Mouse (Mus musculus): ENCODE data around the gene Fam222b. TPM values are rescaled to one million over a fixed set of nuclear protein-coding genes. Genes with fewer than 3 reads are reported as not detected.

Fam222b gene
- polyA plus RNA-seq, 1 experiment from 2014 or later: 5.9 TPM

DNA sequence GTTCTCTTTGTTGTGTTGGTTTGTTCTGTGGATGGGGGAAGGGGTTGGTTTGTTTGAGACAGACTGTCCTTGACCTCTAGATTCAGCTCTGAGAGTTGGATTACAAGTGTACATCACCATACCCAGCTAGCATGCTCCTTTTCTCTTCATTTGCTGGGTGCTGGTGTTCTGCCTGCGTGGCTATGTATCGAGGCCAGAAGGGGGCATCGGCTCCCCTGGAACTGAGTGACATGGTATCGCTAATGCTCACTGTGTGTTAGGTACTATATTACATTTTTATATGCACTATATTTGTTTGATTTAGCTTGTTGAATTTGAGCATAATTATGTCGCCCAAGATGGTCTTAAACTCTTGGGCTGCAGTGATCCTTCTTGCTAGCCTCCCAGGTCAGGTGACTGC is 51.7 kb downstream of the Fam222b start:
- WGBS (ENCODE audit: insufficient replicate concordance): 81% methylated on average over 5 of the region's 5 CpGs
- DNase-seq (no peak), ATAC-seq (no peak)
- Histone ChIP-seq H3K4me2 (ENCODE audit: low read depth, low read length) (no peak overlapping the region), H3K4me1 (ENCODE audit: insufficient read depth) (peaks cover under 1% of the 10 kb centered on the region; the same call in 1 of the 2 replicates), H3K4me3 (ENCODE audit: low read depth, low read length) (no peak overlapping the region), H3K36me3 (replicated peaks; ENCODE audit: insufficient read depth, low read length) (peaks cover 38% of the 10 kb centered on the region), H3K27me3 (ENCODE audit: insufficient read depth, low read length) (no peaks in the 10 kb centered on the region), H3K9me3 (ENCODE audit: low read length) (no peaks in the 10 kb centered on the region), H3K27ac (ENCODE audit: low read depth) (no peak overlapping the region), H3K9ac (replicated peaks) (no peak overlapping the region)
- TF ChIP-seq CTCF (IDR thresholded peaks at IDR 0.05; ENCODE audit: low read depth): peak; percentile 33
- TF ChIP-seq EP300 (IDR thresholded peaks at IDR 0.05; ENCODE audit: low read depth): no peak

GRCm38 (mm10) chr11:78146707-78147543 is 52.5 kb downstream of the Fam222b start:
- Histone ChIP-seq H3K4me1 (ENCODE audit: insufficient read depth) (no peaks in the 10 kb centered on the region), H3K36me3 (replicated peaks; ENCODE audit: insufficient read depth, low read length) (peaks cover 40% of the 10 kb centered on the region), H3K4me2 (ENCODE audit: low read depth, low read length) (no peak overlapping the region), H3K27ac (ENCODE audit: low read depth) (no peak overlapping the region), H3K9me3 (ENCODE audit: low read length) (no peaks in the 10 kb centered on the region), H3K4me3 (ENCODE audit: low read depth, low read length) (no peak overlapping the region), H3K27me3 (ENCODE audit: insufficient read depth, low read length) (no peaks in the 10 kb centered on the region), H3K9ac (replicated peaks) (no peak overlapping the region)
- DNase-seq (no peak), ATAC-seq (no peak)
- TF ChIP-seq EP300 (IDR thresholded peaks at IDR 0.05; ENCODE audit: low read depth) (no peak), CTCF (IDR thresholded peaks at IDR 0.05; ENCODE audit: low read depth) (no peak)
- 86% methylated on average over 6 of the region's 6 CpGs for WGBS (ENCODE audit: insufficient replicate concordance)

- H3K9ac ChIP-seq (replicated peaks): no peak overlapping the region
- no peaks in the 10 kb centered on the region for H3K27me3 ChIP-seq (ENCODE audit: insufficient read depth, low read length)
- peaks cover 42% of the 10 kb centered on the region for H3K36me3 ChIP-seq (replicated peaks; ENCODE audit: insufficient read depth, low read length)
- H3K4me1 ChIP-seq (ENCODE audit: insufficient read depth): no peaks in the 10 kb centered on the region
- H3K27ac ChIP-seq (ENCODE audit: low read depth): no peak overlapping the region
- ATAC-seq (no peak), DNase-seq (peak; percentile 64)
- H3K4me2 ChIP-seq (ENCODE audit: low read depth, low read length): no peak overlapping the region
- H3K9me3 ChIP-seq (ENCODE audit: low read length): no peaks in the 10 kb centered on the region
- peak; percentile 80 for TF ChIP-seq CTCF (IDR thresholded peaks at IDR 0.05; ENCODE audit: low read depth)
- no peak for TF ChIP-seq EP300 (IDR thresholded peaks at IDR 0.05; ENCODE audit: low read depth)
- WGBS (ENCODE audit: insufficient replicate concordance): 19% methylated on average over 1 of the region's 1 CpGs
- H3K4me3 ChIP-seq (ENCODE audit: low read depth, low read length): no peak overlapping the region
These were observed 56.7 kb downstream of the Fam222b start for GRCm38 (mm10) chr11:78151161-78151560.

DNA sequence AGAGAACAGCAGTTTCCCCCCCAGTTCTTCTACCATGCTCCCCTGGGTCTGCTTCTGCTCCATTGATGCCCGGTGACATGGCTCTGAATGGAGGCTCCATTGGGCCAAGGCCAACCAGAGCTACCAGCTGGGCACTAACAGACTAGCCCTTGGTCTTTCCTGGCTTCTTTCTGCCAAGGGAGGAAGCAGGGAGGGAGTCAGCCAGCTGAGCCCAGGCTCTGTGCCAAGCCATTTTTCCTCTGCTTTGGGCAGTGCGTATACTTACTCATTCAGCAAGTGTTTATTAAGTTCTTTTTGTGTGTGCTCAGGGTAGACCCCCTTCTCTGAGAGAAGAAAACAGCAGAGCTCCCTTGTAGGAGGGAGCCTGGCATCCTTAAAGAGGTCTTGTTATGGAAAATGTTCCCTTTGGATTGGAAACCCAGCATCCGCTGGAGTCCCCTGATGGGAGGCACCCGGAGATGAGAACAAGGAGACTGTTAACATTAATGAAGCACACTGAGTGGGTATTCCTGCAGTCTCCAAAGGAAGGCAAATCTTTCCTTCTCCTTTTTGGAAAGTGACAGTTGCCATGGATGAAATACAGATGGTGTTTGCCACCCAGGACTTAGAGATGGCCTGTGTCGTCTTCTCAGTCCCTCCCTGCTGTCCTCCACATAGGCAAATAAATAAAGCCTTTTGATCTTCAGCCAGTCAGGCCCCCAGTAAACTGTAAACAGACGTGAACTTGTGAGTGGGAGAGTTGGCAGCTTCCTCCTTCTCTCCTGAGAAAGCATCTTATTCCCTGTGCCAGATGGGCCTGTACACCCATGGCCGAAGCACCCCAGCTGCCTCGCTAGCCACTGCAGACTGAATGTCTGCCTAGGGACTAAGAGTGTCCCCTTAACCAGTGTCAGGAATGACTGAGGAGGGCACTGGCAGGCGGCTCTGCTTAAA is 58.1 kb downstream of the Fam222b start:
- DNase-seq (no peak), ATAC-seq (no peak)
- Histone ChIP-seq H3K27ac (ENCODE audit: low read depth) (0 out of 2 replicates have a peak overlapping the region, but pooled peaks have one; percentile 32), H3K9me3 (ENCODE audit: low read length) (no peaks in the 10 kb centered on the region), H3K36me3 (replicated peaks; ENCODE audit: insufficient read depth, low read length) (peaks cover 47% of the 10 kb centered on the region), H3K4me1 (ENCODE audit: insufficient read depth) (no peaks in the 10 kb centered on the region), H3K4me2 (ENCODE audit: low read depth, low read length) (no peak overlapping the region), H3K27me3 (ENCODE audit: insufficient read depth, low read length) (no peaks in the 10 kb centered on the region), H3K4me3 (ENCODE audit: low read depth, low read length) (no peak overlapping the region), H3K9ac (replicated peaks) (no peak overlapping the region)
- 84% methylated on average over 9 of the region's 9 CpGs for WGBS (ENCODE audit: insufficient replicate concordance)
- TF ChIP-seq EP300 (IDR thresholded peaks at IDR 0.05; ENCODE audit: low read depth) (no peak), CTCF (IDR thresholded peaks at IDR 0.05; ENCODE audit: low read depth) (no peak)

DNA sequence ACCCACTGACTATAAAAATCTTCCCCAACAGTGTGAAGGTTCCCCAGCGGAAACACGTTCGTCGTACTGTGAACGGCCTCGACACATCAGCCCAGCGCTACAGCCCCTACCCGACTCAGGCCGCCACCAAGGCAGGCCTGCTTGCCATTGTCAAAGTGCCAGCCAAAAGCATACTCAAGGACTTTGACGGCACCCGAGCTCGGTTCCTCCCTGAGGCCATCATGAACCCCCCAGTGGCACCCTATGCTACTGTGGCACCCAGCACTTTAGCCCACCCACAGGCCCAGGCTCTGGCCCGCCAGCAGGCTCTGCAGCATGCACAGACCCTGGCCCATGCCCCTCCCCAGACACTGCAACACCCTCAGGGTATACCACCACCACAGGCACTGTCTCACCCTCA is 59.3 kb downstream of the Fam222b start:
- TF ChIP-seq CTCF (IDR thresholded peaks at IDR 0.05; ENCODE audit: low read depth) (no peak), EP300 (IDR thresholded peaks at IDR 0.05; ENCODE audit: low read depth) (no peak)
- no peaks in the 10 kb centered on the region for H3K4me1 ChIP-seq (ENCODE audit: insufficient read depth)
- no peak overlapping the region for H3K4me2 ChIP-seq (ENCODE audit: low read depth, low read length)
- H3K9me3 ChIP-seq (ENCODE audit: low read length): no peaks in the 10 kb centered on the region
- WGBS (ENCODE audit: insufficient replicate concordance): 92% methylated on average over 13 of the region's 13 CpGs
- no peaks in the 10 kb centered on the region for H3K27me3 ChIP-seq (ENCODE audit: insufficient read depth, low read length)
- peaks cover 51% of the 10 kb centered on the region for H3K36me3 ChIP-seq (replicated peaks; ENCODE audit: insufficient read depth, low read length)
- ATAC-seq: no peak
- H3K9ac ChIP-seq (replicated peaks): no peak overlapping the region
- no peak overlapping the region for H3K4me3 ChIP-seq (ENCODE audit: low read depth, low read length)
- H3K27ac ChIP-seq (ENCODE audit: low read depth): no peak overlapping the region
- no peak for DNase-seq

DNA sequence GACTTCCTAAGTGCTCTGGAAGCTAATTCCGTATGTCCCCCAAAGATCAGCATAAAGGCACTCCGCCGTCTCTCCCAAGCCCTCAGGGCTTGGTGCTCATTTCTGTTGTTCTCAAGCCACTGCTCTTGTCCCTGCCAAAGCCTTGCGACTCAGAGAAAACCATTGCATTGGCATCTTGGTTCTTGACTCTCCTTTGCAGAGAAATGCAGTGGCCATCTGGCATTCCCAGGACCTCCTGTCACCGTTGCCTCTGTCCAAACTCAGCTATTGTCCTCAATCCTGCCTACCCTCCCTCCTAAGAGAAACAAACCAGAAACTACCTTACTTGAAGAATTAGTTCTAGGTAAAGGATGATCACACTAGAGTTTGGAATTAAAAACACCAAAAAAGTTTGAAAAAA is 61.2 kb downstream of the Fam222b start:
- ATAC-seq (no peak), DNase-seq (no peak)
- Histone ChIP-seq H3K9ac (replicated peaks) (no peak overlapping the region), H3K4me2 (ENCODE audit: low read depth, low read length) (no peak overlapping the region), H3K9me3 (ENCODE audit: low read length) (no peaks in the 10 kb centered on the region), H3K4me3 (ENCODE audit: low read depth, low read length) (no peak overlapping the region), H3K36me3 (replicated peaks; ENCODE audit: insufficient read depth, low read length) (peaks cover 60% of the 10 kb centered on the region), H3K27me3 (ENCODE audit: insufficient read depth, low read length) (no peaks in the 10 kb centered on the region), H3K4me1 (ENCODE audit: insufficient read depth) (peaks cover 3% of the 10 kb centered on the region), H3K27ac (ENCODE audit: low read depth) (no peak overlapping the region)
- WGBS (ENCODE audit: insufficient replicate concordance): 87% methylated on average over 5 of the region's 5 CpGs
- TF ChIP-seq EP300 (IDR thresholded peaks at IDR 0.05; ENCODE audit: low read depth) (no peak), CTCF (IDR thresholded peaks at IDR 0.05; ENCODE audit: low read depth) (no peak)

Data from liver, postnatal 0 days (tissue).